Mouse (Mus musculus) adrenal gland (tissue): ENCODE results near the gene Rhbdf1.

Experiments used
- intact Hi-C: fragments of 180-260 bp; cut with DNase I; formaldehyde crosslinking; loops from one replicate; pipeline ENCODE4 v1.15.1; 2025
- long read RNA-seq, 2 experiments: library from polyadenylated mRNA; unstranded; transcript quantifications; one replicate each; pipeline ENCODE4 v2.0.0; 2020; ENCODE audit warnings: borderline replicate concordance in 1 of 2; ENCODE audit not compliant: insufficient replicate concordance in 1 of 2

The Rhbdf1 gene
- long read RNA-seq, experiment 1, transcript Rhbdf1-201 (18 exons, 2,946 nt): major isoform, 9 of 17 reads
- long read RNA-seq, experiment 1, partial matches to known transcripts: 2 of 17 reads
- long read RNA-seq, experiment 1, other reads (novel, unspliced or antisense): 6 of 17 reads
- long read RNA-seq, experiment 2, transcript Rhbdf1-201 (18 exons, 2,946 nt): major isoform, 10 of 32 reads
- long read RNA-seq, experiment 2, partial matches to known transcripts: 4 of 32 reads
- long read RNA-seq, experiment 2, other reads (novel, unspliced or antisense): 18 of 32 reads

DNA sequence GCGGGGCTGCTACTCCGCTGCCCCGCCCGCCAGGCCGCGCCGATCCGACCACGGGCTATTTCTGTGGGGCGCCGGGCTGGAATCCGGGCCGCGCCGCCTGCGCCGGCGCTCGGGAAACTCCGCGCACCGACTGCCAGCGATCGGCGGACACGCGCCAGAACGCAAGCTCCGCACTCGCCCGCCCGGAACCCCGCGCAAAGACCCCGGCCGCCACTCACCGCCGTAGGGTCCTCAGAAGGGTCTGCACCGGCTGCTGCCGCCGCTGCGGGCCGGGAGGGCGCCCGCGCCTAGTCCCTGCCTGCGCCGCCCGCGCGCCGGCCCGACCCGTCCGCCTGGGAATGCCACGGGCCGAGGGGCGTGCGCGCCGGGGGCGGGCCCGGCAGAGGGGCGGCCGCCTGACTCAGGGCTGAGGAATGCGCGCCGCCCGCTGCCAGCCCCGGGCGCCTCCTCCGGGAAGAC, at the start of gene Rhbdf1:
TSS of gene Rhbdf1 (minus strand) at position 350 of the 459 bp plus-strand sequence.
- intact Hi-C loops: no loop called here

DNA sequence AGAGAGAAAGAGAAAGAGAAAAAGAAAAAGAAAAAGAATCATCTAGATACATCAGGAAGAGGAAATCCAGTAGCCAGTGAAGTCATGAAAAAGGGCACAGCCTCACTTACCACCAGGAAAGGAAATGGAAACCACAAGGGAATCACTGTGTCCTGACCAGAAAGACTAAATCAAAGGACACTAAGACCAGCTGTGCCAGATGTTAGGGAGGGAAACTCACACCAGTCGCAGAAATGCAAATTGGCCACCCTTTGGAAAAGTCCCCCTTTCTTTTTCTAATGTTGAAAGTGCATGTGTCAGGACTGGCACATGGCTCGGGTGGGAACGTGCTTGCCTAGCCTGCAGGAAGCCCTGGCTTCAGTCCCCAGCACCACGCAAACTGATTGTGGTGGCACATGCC, 49.1 kb upstream of the Rhbdf1 start:
- intact Hi-C loops: no loop called here

GRCm38 (mm10) chr11:32268952-32269351, 46.9 kb upstream of the Rhbdf1 start:
- intact Hi-C loops: no loop called here

- intact Hi-C loops: no loop called here
These were observed 45.9 kb upstream of the Rhbdf1 start for GRCm38 (mm10) chr11:32267964-32268363.

GRCm38 (mm10) chr11:32267188-32267884, 45.2 kb upstream of the Rhbdf1 start, which contains the start of gene Nprl3:
Gene Nprl3 (minus strand): TSS chr11:32267707.
- intact Hi-C loops: no loop called here

DNA sequence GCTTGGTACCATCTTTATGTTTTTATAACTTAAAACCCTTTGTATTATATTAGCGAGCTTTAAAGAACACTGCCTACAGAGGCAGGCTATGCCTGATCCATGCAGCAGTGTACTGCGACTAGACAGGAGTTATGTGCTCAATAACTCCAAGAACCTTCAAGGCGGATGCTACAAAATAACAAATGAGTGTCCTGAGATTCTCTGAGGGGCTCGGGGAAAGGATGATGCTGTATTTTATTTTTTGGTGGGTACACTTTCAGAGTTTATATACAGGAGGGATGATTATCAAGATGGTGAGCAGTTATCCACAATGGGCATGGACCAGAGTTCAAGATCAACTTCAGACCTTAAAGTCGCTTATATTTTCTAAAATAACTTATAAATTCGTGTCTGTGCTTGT, 44.7 kb upstream of the Rhbdf1 start:
- intact Hi-C loops: no loop called here

DNA sequence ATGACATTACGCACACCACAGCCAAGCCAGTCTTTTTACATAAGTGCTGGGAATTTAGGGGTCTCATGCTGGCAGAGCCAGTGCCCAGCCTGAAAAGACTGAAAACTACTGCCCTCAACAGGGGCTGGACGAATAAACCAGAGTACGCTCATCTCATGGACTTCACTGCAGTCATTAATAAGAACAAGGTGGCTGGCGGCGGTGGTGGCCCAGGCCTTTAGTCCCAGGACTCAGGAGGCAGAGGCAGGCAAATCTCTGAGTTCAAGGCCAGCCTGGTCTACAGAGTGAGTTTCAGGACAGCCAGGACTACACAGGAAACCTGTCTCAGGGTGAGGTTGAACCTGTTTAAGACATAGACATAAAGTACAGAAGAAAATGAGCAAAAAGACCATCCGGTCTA, 44.1 kb upstream of the Rhbdf1 start:
- intact Hi-C loops: no loop called here

- intact Hi-C loops: no loop called here
These were observed 43.1 kb upstream of the Rhbdf1 start for GRCm38 (mm10) chr11:32265117-32265738.

- intact Hi-C loops: no loop called here
These were observed 40.7 kb upstream of the Rhbdf1 start for GRCm38 (mm10) chr11:32262674-32263415.

- intact Hi-C loops: no loop called here
These were observed 34.5 kb upstream of the Rhbdf1 start for GRCm38 (mm10) chr11:32256566-32256965.

- intact Hi-C loops: no loop called here
These were observed 34.0 kb upstream of the Rhbdf1 start for GRCm38 (mm10) chr11:32256146-32256545.

GRCm38 (mm10) chr11:32253121-32253520, 31.0 kb upstream of the Rhbdf1 start:
- intact Hi-C loops: no loop called here

- intact Hi-C loops: no loop called here
These were observed 29.0 kb upstream of the Rhbdf1 start for GRCm38 (mm10) chr11:32250880-32251763.

DNA sequence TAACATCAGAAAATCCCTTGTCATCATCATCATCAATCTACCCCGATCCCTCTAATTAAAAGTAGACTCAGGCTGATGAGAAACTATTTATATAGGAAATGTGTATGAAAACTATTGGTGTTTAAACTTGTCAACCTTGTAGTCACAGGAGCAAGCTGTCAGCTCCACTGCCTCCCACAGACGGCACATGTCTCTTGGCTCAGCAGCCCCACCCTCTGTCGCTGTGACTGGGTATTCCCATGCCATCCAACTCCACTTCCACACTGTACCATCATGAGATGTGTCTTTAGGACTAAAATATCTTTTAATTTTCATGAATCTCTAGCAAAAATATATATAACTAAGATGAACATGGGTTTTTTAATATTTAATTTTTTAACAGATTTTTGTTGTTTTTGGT, 26.2 kb upstream of the Rhbdf1 start:
- intact Hi-C loops: no loop called here

GRCm38 (mm10) chr11:32247068-32247467, 25.0 kb upstream of the Rhbdf1 start:
- intact Hi-C loops: no loop called here

- intact Hi-C loops: no loop called here
These were observed 23.5 kb upstream of the Rhbdf1 start for GRCm38 (mm10) chr11:32245614-32246013.

GRCm38 (mm10) chr11:32244617-32245016, 22.5 kb upstream of the Rhbdf1 start:
- intact Hi-C loops: loop anchor here (5.0 kb wide), 1 partner anchor 37 kb away; the partner anchor contains the start of gene Snrnp25

DNA sequence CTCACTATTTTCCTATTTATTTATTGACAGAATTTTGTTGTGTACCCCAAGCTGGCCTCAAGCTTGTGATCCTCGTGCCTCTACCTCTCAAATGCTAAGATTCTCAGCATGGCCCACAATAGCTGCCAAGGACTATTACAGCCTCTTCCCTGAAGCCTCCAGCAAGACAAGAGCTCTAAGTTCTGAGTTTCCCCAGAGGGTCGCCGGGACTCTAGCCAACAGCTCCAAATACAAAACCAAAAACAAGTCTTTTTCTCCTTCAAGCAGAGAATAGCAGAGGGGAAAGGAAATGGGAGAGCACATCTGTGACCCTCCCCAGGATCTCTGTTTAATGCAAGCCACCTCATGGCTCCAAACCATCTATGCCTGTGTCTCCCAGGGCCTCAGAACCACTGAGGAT, 22.0 kb upstream of the Rhbdf1 start:
- intact Hi-C loops: loop anchor here (5.0 kb wide), 1 partner anchor 37 kb away; the partner anchor contains the start of gene Snrnp25

DNA sequence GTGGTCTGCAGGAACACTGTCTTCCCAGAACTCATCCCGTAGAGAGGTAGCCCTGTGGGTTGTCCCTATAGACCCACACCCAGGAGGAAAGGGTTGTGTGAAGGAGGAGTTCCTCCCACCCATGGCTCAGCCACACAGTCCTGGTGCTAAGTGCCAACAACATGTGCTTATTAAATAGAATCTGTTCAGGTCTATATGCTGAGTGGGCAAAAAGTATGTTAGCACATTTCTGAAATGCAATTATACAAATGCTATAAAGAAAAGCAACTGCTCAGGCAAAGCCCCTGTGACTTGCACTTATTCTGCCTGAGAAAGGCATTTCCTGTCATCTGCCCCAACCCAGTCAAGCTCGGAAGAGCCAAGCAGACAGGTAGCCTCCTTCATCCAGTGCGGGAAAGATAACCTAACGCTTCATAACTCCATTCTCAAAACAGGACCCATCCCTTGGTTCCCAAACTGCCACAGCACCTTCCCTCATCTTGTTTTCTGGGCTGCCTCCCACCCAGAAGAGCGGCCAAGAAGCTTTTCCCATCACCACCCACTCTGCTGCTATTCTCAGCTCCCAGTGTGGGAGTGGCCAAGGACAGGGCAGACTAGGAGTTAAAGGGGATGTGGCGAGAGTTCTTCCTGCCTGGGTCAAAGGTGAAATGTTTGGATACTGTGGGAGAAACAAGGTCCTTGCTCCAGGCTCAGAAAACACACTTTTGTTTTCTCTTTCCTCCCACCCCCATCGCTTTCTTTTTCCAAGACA, 21.3 kb upstream of the Rhbdf1 start:
- intact Hi-C loops: loop anchor here (5.0 kb wide), 1 partner anchor 36 kb away; the partner anchor contains the start of gene Snrnp25
